Mouse (Mus musculus): ENCODE data around the gene Tysnd1.

Gene Tysnd1

GRCm38 (mm10) chr10:61741306-61741705 lies 46.0 kb downstream of the Tysnd1 start:
- DNase-seq: no peak

GRCm38 (mm10) chr10:61741873-61742272 lies 46.6 kb downstream of the Tysnd1 start:
- DNase-seq: no peak

DNA sequence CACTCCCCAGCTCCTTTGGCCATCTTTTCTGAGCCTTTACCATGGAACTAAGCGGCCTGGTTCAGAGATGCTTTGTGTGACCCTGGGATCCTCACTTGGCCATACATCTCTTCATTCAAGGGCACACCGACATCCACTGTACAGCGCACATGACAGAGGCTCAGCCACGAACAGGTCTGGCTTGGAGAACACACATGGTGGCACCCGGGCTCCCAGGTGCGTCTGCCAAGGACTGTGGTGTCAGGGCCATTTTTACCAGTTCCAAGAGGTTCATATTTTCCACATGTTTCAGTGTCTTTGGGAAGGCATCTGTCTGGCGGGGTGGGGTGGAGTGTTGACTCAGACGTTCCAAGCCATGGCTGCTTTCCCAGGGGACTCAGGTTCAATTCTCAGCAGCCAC lies 47.0 kb downstream of the Tysnd1 start:
- no peak for DNase-seq

- DNase-seq: peak; percentile 19
These were observed 49.8 kb downstream of the Tysnd1 start for GRCm38 (mm10) chr10:61745133-61745532.

GRCm38 (mm10) chr10:61747302-61747701 lies 52.0 kb downstream of the Tysnd1 start:
- DNase-seq: no peak

- DNase-seq: no peak
These were observed 54.7 kb downstream of the Tysnd1 start for GRCm38 (mm10) chr10:61750014-61750413.

- no peak for DNase-seq
These were observed 56.4 kb downstream of the Tysnd1 start for GRCm38 (mm10) chr10:61751534-61752219.
